Mouse (Mus musculus): ENCODE data around the gene Avl9. TPM values are rescaled to one million over a fixed set of nuclear protein-coding genes. Genes with fewer than 3 reads are reported as not detected.

Gene Avl9
- polyA plus RNA-seq, 1 experiment from 2014 or later = 16.1 TPM

DNA sequence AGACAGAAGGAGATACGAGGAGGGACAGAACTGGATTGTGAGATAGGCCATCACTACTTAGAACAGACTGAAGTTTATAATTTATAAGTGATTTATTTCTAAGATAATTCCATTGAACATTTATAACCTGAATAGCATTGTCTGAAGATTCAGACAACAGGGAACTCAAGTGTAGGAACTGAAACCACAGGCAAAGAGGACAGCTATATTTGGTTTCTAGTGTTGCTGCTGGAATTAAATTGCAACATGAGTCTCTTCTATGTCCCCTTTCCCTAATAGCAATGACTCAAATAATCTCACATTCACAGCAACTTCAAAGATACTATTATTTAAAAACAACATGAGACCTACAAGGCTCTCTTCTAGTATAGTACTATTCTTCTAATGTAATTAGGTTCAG is 41.4 kb downstream of the Avl9 start:
- WGBS = 91% methylated on average over 1 of the region's 1 CpGs
- no peaks in the 10 kb centered on the region for H3K4me1 ChIP-seq
- no peak for DNase-seq (ENCODE audit: low spot score)
- H3K27me3 ChIP-seq (replicated peaks; ENCODE audit: low read depth, poor library complexity, severe bottlenecking) = no peaks in the 10 kb centered on the region
- H3K4me3 ChIP-seq = no peak overlapping the region
- H3K9me3 ChIP-seq = no peaks in the 10 kb centered on the region
- no peak overlapping the region for H3K27ac ChIP-seq (replicated peaks)
- peaks cover 87% of the 10 kb centered on the region for H3K36me3 ChIP-seq (replicated peaks)

DNA sequence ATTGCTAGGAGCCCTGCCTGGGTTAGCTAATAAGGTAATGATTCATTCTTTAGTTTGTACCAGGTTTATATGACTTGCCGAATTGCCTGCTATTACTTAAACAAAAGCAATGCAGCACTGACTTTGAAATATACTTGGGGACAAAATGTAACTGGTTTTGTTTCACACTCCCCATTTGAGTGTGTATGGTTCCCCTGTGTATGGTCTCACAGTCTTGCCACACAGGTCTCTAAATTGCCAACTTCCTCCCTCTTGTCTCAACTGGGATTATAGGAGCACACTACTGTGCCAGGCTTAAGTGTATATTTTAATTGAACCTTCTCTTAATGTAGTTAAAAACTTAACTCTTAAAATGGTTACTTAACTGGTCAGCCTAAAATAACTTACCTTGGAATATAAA is 44.6 kb downstream of the Avl9 start:
- no peak overlapping the region for H3K4me3 ChIP-seq
- no peaks in the 10 kb centered on the region for H3K27me3 ChIP-seq (replicated peaks; ENCODE audit: low read depth, poor library complexity, severe bottlenecking)
- WGBS = 90% methylated on average over 1 of the region's 1 CpGs
- no peak overlapping the region for H3K27ac ChIP-seq (replicated peaks)
- no peaks in the 10 kb centered on the region for H3K4me1 ChIP-seq
- DNase-seq (ENCODE audit: low spot score) = no peak
- H3K9me3 ChIP-seq = no peaks in the 10 kb centered on the region
- peaks cover 82% of the 10 kb centered on the region for H3K36me3 ChIP-seq (replicated peaks)

DNA sequence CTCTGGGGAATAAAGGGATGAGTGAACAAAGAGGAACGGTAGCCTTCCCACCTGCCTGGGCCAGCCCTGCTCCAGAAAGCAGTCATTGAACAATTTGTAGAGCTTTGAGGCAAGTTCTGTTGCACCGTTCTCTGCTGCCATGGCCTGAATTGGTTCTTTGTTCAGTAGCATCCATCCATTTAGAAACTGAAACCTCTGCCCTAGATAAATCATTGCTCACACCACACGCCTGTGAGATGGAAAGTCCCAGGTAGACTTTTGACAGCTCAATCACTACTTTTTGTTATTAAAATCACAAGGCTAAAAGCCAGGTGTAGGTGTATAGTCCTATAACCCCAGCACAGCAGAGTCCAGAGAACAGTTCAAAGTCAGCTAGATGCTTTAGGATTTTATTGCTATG is 50.6 kb downstream of the Avl9 start:
- Histone ChIP-seq H3K4me1 (no peaks in the 10 kb centered on the region), H3K27me3 (replicated peaks; ENCODE audit: low read depth, poor library complexity, severe bottlenecking) (no peaks in the 10 kb centered on the region), H3K9me3 (no peaks in the 10 kb centered on the region), H3K27ac (replicated peaks) (no peak overlapping the region), H3K4me3 (no peak overlapping the region), H3K36me3 (replicated peaks) (peaks cover 26% of the 10 kb centered on the region)
- DNase-seq (ENCODE audit: low spot score) = no peak
- 81% methylated on average over 3 of the region's 3 CpGs for WGBS

DNA sequence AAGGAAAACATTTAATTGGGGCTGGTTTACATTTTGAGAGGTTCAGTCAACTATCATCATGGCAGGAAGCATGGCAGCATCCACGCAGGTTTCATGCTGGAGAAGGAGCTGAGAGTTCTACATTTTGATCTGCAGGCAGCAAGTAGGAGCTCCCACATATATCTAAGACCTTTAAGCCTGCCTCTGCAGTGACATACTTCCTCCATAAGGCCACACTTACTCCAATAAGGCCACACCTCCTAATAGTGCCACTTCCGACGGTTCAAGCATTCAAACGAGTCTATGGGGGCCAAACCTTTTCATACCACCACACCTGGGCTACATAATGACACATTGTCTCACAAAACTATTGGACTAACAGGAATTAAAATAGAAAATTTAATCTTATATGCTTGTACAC is 51.0 kb downstream of the Avl9 start:
- Histone ChIP-seq H3K36me3 (replicated peaks) (peaks cover 24% of the 10 kb centered on the region), H3K4me3 (no peak overlapping the region), H3K27me3 (replicated peaks; ENCODE audit: low read depth, poor library complexity, severe bottlenecking) (no peaks in the 10 kb centered on the region), H3K27ac (replicated peaks) (no peak overlapping the region), H3K9me3 (no peaks in the 10 kb centered on the region), H3K4me1 (no peaks in the 10 kb centered on the region)
- 87% methylated on average over 4 of the region's 4 CpGs for WGBS
- no peak for DNase-seq (ENCODE audit: low spot score)

DNA sequence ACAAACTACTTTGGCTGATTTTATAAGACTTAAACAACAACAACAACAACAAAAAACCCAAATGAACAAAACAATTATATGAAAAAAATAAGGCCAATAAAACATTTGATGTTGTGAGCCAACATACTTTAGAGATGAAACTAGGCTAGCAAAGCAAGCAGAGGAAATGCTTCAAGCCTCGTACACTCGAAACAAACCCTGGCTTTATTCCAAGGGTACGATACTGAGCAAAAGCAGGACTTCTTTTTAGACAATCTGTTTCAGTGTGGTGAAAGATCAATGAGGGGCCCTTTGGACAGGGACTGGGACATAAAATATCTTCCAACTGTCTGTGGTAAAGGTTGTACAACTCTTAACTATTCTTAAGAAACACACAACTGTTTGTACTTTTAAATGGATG is 61.1 kb downstream of the Avl9 start:
- 97% methylated on average over 3 of the region's 3 CpGs for WGBS
- Histone ChIP-seq H3K27me3 (replicated peaks; ENCODE audit: low read depth, poor library complexity, severe bottlenecking) (no peaks in the 10 kb centered on the region), H3K4me3 (no peak overlapping the region), H3K27ac (replicated peaks) (no peak overlapping the region), H3K36me3 (replicated peaks) (peaks cover 73% of the 10 kb centered on the region), H3K4me1 (no peaks in the 10 kb centered on the region), H3K9me3 (peaks cover 8% of the 10 kb centered on the region; the same call in 1 of the 2 replicates)
- DNase-seq (ENCODE audit: low spot score) = no peak

DNA sequence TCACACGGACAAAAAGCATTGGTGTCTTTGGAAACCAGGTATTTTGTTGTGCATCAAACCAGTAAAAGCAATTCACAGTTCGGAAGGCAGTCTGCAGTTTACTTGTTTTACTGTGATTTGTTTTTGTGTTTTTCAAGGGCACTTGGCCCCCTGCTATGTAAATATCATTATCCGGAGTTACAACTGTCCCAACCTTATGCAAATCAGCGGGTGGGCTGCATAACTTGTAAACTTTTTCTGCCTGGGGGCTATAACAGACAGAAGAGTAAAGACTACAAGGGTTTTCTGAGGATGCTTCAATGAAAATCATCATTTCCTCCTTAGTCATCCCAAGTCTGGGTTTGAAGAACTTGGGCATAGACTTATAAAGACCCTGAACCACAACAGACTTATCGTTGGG is 64.9 kb downstream of the Avl9 start:
- 95% methylated on average over 5 of the region's 5 CpGs for whole genome bisulfite sequencing
- H3K27me3 ChIP-seq (replicated peaks; ENCODE audit: low read depth, poor library complexity, severe bottlenecking) = no peaks in the 10 kb centered on the region
- no peak overlapping the region for H3K4me3 ChIP-seq
- no peaks in the 10 kb centered on the region for H3K9me3 ChIP-seq
- no peak overlapping the region for H3K27ac ChIP-seq (replicated peaks)
- H3K36me3 ChIP-seq (replicated peaks) = peaks cover 98% of the 10 kb centered on the region
- no peak for DNase-seq (ENCODE audit: low spot score)
- H3K4me1 ChIP-seq = no peaks in the 10 kb centered on the region

DNA sequence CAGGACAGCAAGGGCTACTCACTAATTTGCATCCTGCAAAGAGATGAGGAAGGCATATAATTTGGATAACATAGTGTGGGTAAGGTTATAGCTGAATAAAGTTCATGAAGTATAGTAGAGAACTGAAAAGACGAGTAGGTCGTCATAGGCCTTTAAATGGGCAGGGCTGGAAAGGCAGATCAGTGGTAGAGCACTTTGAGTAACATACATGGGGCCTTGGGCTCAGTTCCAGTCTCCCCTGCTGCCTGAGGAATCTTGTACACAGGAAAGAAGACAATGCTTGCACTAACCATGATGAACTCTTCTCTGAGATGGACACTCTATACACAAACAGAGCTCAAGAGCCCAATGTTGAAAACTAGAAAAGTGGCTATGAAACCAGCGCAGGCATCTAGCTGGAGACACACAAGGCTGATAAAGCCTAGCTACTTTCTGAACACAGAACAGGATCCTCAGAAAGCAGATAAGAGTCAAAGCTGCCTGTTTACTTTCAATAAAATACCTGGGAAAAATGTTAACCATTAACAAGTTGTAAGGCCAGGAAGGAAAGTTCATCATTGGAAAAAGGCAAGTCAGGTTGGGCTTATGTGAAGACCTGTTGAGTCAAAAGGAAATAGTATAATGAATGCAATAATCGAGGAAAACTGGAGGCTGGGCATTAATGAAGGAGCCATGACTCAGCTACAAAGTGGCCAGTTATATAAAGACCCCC is 69.0 kb downstream of the Avl9 start:
- Histone ChIP-seq H3K4me3 (no peak overlapping the region), H3K4me1 (no peaks in the 10 kb centered on the region), H3K27me3 (replicated peaks; ENCODE audit: low read depth, poor library complexity, severe bottlenecking) (no peaks in the 10 kb centered on the region), H3K36me3 (replicated peaks) (peaks cover 96% of the 10 kb centered on the region), H3K27ac (replicated peaks) (no peak overlapping the region), H3K9me3 (no peaks in the 10 kb centered on the region)
- WGBS = 90% methylated on average over 4 of the region's 4 CpGs
- DNase-seq (ENCODE audit: low spot score) = no peak

DNA sequence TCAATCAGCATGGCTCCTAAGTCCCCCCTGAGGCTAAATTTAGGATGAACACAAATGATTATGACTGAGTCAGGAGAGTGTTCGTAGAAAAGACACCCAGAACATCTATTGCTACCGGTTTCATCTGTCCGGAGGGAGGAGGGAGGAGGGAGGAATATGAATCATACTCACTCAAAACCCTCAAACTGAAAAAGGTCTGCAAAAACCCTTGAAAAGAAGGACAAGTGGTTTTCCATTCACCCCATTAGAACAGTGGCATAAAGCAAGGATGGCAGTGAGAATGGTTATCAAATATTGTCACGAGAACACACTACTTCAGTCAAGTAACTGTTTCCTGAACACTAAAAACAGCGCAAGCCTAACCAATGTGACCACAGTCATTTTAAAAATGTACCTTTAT is 70.4 kb downstream of the Avl9 start:
- H3K27me3 ChIP-seq (replicated peaks; ENCODE audit: low read depth, poor library complexity, severe bottlenecking) = no peaks in the 10 kb centered on the region
- WGBS = 88% methylated on average over 5 of the region's 5 CpGs
- peaks cover 91% of the 10 kb centered on the region for H3K36me3 ChIP-seq (replicated peaks)

DNA sequence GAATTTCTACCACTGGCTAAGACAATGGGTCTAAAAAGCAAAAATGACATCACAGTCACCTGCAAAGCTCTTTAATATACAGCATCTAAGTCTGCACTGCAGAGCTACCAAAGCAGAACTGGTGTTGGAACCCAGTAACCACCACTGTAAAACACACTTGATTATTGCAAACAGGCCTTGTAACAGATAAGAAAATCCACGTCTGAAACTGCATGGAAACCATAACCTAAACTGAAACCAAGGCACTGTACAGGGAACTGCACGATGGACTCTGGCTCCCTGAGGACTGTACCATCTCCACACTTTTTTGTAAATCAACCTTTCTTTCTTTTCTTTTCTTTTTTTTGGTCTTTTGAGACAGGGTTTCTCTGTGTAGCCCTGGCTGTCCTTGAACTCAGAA is 73.0 kb downstream of the Avl9 start:
- Histone ChIP-seq H3K9me3 (no peaks in the 10 kb centered on the region), H3K4me3 (no peak overlapping the region), H3K27me3 (replicated peaks; ENCODE audit: low read depth, poor library complexity, severe bottlenecking) (no peaks in the 10 kb centered on the region), H3K27ac (replicated peaks) (no peak overlapping the region), H3K4me1 (no peaks in the 10 kb centered on the region), H3K36me3 (replicated peaks) (peaks cover 85% of the 10 kb centered on the region)
- no peak for DNase-seq (ENCODE audit: low spot score)
- 93% methylated on average over 2 of the region's 2 CpGs for WGBS

More for the DNA sequence above, 70.4 kb downstream of the Avl9 start:
- H3K4me3 ChIP-seq = no peak overlapping the region
- no peak overlapping the region for H3K27ac ChIP-seq (replicated peaks)
- DNase-seq (ENCODE audit: low spot score) = no peak
- H3K4me1 ChIP-seq = no peaks in the 10 kb centered on the region
- H3K9me3 ChIP-seq = no peaks in the 10 kb centered on the region

DNA sequence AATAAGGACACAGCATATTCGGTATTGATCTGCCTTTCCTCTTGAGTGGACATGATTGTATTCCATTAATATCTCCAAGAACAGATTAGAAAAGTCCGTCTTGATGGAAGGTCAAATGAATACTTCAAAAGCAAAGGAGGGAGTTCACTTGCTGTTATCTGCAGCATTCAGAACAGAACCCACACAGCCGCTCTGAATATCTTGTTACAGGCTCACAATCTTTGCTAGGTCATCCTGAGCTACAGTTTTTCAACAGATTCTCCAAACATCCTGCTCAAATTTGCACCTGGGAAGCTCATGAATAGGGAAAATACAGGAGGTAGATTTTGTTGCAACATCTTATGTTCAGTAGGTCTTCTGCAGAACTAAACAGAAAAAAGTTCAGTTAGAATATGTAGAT is 74.6 kb downstream of the Avl9 start:
- Histone ChIP-seq H3K36me3 (replicated peaks) (peaks cover 84% of the 10 kb centered on the region), H3K27me3 (replicated peaks; ENCODE audit: low read depth, poor library complexity, severe bottlenecking) (no peaks in the 10 kb centered on the region), H3K27ac (replicated peaks) (no peak overlapping the region), H3K4me1 (no peaks in the 10 kb centered on the region), H3K9me3 (no peaks in the 10 kb centered on the region), H3K4me3 (no peak overlapping the region)
- no peak for DNase-seq (ENCODE audit: low spot score)
- 84% methylated on average over 3 of the region's 3 CpGs for WGBS

DNA sequence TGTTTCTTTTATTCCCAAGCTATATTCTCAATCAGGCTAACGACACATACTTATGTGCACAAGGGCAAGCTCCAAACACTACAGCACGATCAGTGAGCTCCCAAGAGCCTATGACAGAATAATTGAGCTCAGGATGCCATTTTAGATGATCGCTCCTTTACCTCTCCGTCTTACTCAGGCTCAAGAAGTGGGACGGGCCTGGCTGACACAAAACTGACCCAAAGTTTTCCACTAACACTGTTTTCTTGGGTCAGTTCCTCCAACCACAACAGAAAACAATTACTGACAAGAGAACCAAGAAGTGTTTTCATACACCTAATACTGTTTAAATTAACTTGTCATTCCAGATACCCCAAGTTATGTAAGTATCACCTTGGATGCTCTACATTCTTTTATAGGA is 80.1 kb downstream of the Avl9 start:
- Histone ChIP-seq H3K4me3 (peak overlapping the region; percentile 86; the same call in 1 of the 2 replicates), H3K36me3 (replicated peaks) (peaks cover 33% of the 10 kb centered on the region), H3K4me1 (peaks cover 22% of the 10 kb centered on the region), H3K27ac (replicated peaks) (no peak overlapping the region), H3K27me3 (replicated peaks; ENCODE audit: low read depth, poor library complexity, severe bottlenecking) (no peaks in the 10 kb centered on the region), H3K9me3 (no peaks in the 10 kb centered on the region)
- 92% methylated on average over 5 of the region's 5 CpGs for WGBS
- no peak for DNase-seq (ENCODE audit: low spot score)

DNA sequence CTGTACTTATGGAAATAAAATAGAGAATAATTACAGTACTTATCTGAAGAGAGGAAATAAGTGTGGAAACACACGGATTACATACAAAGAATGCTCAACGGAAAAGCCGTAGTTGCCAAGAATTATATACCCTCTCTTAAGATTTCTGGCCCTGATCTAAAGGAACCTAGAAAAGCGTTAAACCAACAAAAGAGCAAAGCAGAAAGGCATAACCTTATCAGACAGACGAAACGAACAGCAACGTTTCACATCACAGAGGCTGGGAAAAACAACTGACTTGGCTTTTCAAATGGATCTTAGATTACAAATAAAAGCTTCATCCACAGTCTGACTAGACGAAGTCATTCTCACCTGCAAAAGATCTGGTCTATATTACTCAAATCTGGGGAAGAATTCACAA is 81.5 kb downstream of the Avl9 start:
- peaks cover 22% of the 10 kb centered on the region for H3K4me1 ChIP-seq
- H3K9me3 ChIP-seq = no peaks in the 10 kb centered on the region
- peak overlapping the region; percentile 86 for H3K4me3 ChIP-seq
- H3K27me3 ChIP-seq (replicated peaks; ENCODE audit: low read depth, poor library complexity, severe bottlenecking) = no peaks in the 10 kb centered on the region
- peak overlapping the region; percentile 99 for H3K27ac ChIP-seq (replicated peaks)
- peaks cover 27% of the 10 kb centered on the region for H3K36me3 ChIP-seq (replicated peaks)
- no peak for DNase-seq (ENCODE audit: low spot score)
- 14% methylated on average over 8 of the region's 8 CpGs for WGBS

DNA sequence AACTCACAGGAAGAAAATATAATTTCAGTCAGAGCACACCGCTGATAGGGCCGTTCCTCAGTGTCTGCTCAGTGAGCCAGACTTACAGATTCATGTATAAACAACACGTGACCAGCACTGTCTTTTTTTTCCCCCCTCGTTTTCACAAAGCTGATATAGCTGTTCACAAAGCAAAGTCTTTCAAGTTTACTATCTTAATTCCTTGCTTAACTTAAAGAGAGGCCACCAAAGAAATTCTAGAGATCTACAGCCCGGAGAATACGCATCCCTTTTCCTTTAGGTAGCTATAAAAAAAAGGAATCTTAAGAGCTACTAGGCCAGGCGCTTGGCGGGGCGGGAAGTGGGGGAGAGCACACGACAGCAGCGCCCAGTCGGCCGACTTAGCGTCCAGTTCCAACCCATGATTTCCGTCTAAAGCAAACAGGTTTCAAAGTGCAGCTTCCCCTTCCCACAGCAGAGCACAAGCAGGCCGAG is 82.0 kb downstream of the Avl9 start:
- H3K27ac ChIP-seq (replicated peaks) = peak overlapping the region; percentile 99
- no peaks in the 10 kb centered on the region for H3K9me3 ChIP-seq
- under 1% methylated on average over 16 of the region's 16 CpGs for WGBS
- H3K4me3 ChIP-seq = peak overlapping the region; percentile 86
- peak; percentile 57 for DNase-seq (ENCODE audit: low spot score)
- peaks cover 22% of the 10 kb centered on the region for H3K4me1 ChIP-seq
- H3K36me3 ChIP-seq (replicated peaks) = peaks cover 23% of the 10 kb centered on the region
- no peaks in the 10 kb centered on the region for H3K27me3 ChIP-seq (replicated peaks; ENCODE audit: low read depth, poor library complexity, severe bottlenecking)

Data from embryonic facial prominence, embryonic 10.5 days (tissue).